Mouse (Mus musculus) testis, adult 10 weeks (tissue): ENCODE data around the gene Lamb2. TPM values are rescaled to one million over a fixed set of nuclear protein-coding genes. Genes with fewer than 3 reads are reported as not detected.

ENCODE experiments used
- polyA plus RNA-seq: library from polyadenylated mRNA; stranded (reverse); fragments of 350-450 nt; fragmentation: Illumina TruSeq; extraction: RNeasy Lipid Tissue Mini Kit (QIAGEN cat#74804); gene quantifications from one replicate; pipeline ENCODE4 v1.2.3, GENCODE M21; 2014; ENCODE audit warnings: low read depth, low replicate concordance

Gene Lamb2
- 2.0 TPM for polyA plus RNA-seq

DNA sequence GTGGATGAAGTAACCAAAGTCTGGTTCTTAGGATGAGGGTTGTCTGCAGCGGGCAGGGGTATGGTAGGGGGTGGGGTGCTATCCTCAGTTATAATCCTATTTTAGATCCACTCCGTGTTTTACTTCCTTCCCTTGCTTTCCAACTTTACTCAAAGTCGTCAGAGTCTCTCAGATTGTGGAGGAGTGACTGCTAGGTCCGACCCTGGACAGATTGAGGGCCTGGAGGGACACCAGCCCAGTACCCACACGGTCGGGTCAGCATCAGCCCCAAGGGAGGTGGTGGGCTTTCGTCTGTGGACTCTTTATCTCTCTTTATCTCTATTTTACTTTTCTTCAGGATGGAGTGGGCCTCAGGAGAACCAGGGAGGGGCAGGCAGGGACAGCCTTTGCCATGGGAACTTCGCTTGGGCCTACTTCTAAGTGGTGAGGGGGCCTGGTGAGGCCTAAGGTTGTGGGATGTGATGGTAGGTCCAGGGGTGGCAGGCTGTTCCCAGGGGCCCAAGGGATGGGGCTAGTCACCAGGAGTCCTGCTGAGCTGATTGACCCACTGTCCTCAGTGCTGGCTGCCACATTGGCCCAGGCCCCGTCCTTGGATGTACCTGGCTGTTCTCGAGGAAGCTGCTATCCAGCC is at the start of gene Lamb2:
TSS of gene Lamb2 (plus strand) at position 16 of the 631 bp plus-strand sequence.

GRCm38 (mm10) chr9:108436182-108436581 is 43.4 kb upstream of the Lamb2 start, which contains the start of gene BC048562:
Gene BC048562 (plus strand): TSS chr9:108436482.

GRCm38 (mm10) chr9:108460319-108461178 is 19.0 kb upstream of the Lamb2 start, which contains the start of gene Ccdc71:
Gene Ccdc71 (plus strand): TSS chr9:108460527.

DNA sequence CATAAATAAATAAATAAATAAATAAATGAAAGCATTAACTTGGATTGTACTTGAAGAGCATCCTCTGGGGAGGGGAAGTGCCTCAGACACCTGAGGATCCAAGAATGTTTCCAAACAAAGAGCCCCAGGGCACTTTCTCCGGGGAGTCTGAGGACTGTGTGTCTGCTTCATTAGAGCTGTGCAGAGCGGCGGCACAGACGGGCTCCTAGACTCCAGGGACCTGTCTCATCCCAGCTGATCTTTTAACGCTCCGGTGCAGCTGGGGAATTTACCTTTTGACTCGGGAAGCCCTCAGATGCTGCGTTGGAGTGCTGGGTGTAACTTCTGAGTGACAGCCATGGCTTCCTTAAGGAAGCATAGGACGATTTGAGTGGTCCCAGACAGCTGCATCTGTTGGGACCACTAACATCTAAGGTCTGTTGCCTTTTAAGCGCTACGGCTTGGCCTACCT is 18.3 kb upstream of the Lamb2 start, which contains the start of gene Klhdc8b:
TSS of gene Klhdc8b (minus strand) at position 401 of the 451 bp plus-strand sequence.

DNA sequence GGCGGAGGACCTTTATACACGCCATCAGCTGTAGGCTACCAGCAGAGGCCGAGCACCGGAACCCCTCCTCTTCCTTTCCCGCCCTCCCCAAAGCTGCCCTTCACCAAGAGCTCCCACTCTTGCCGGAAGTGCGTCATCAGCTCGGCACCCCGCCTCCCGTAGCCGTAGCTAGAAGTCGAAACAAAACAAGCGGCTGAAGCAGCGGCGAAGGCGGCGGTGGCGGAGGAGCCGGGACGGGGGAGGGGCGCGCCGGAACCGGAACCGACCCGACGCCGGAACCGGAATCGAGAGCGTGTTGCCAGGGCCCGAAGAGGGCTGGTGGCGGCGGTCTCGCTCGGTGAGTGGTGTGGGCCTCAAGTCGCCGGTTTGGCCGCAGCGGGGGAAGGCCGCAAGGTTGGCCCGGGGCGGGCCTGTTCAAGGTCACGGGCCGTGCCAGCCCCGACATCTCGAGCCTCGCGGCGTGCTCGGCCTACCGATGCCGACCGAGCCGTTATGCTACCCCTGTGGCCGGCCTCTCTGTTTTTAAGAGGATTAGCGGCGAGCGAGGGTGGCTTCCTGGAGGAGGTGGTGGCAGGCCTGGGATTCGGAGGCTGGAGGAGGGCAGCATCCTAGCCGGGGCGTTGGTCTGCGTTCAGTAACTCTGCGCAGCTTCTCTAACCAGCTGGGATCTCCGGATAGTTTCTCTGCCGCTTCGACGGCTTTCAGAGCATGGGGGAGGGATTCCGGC is 11.2 kb downstream of the Lamb2 start, which contains the start of gene Usp19:
TSS of gene Usp19 (plus strand) at position 44 of the 727 bp plus-strand sequence.

GRCm38 (mm10) chr9:108507619-108508434 is 28.3 kb downstream of the Lamb2 start, which contains the start of gene Qars:
Gene Qars (plus strand): TSS chr9:108507706.

DNA sequence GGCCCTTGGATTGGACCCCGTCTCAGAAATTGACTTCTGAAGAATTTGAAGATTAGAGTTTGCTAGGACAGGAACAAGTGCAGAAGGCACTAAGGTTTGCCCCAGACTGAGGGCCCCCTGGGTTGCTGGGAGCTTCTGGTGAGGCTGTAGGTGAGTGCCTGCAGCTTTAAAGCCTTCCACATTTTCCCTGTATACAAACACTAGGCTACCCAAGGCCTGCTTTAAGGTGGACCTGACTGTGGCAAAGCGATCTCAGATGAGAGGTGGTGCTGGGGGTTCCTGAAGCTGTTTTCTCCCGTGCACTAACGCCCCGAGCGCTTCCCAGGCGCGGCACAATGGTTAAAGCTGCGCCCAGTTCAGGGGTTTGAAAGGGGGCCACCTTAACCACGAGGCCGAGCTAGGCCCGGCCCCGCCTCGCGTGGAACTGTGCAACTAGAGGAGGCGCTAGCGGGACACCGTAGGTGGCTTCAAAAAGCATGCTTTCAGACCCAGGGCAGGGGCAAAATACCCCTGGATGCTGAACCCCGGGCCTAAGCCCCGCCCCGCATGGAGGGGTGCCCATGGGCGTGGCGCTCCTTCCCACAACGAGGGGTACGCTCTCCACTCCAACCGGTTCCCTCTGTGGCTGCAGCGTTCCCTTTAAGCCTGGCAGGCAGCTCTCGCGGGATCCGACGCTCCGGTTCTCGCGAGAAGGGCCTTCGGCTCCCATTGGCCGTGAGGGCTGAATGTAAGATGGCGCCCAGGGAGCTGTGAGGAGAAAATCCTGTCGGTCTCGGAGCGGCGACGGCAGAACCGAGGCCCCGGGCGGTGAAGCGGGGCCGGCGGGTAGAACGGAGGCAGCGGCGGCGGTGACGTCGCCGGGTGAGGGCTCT is 37.1 kb downstream of the Lamb2 start, which contains the start of gene Qrich1:
TSS of gene Qrich1 (plus strand) at position 427 of the 872 bp plus-strand sequence.

Other genes starting within 250 kb of the Lamb2 start
- 10.4 TPM for gene Dag1, start 215.8 kb upstream of the Lamb2 start, polyA plus RNA-seq
- gene Nicn1, start 189.3 kb upstream of the Lamb2 start, polyA plus RNA-seq = 24.1 TPM
- gene Amt, start 182.9 kb upstream of the Lamb2 start, polyA plus RNA-seq = 1.4 TPM
- gene Rhoa, start 173.6 kb upstream of the Lamb2 start, polyA plus RNA-seq = 114 TPM
- gene Tcta, start 173.6 kb upstream of the Lamb2 start, polyA plus RNA-seq = 17.0 TPM
- gene Gpx1, start 140.8 kb upstream of the Lamb2 start, polyA plus RNA-seq = 1.8 TPM
- gene Usp4, start 131.9 kb upstream of the Lamb2 start, polyA plus RNA-seq = 93.9 TPM
- gene 1700102P08Rik, start 86.9 kb upstream of the Lamb2 start, polyA plus RNA-seq = 278 TPM
- gene Ccdc36, start 51.3 kb upstream of the Lamb2 start, polyA plus RNA-seq = 8.6 TPM
- gene BC048562, start 43.3 kb upstream of the Lamb2 start, polyA plus RNA-seq = 10.4 TPM
- 3.0 TPM for gene Ccdc71, start 19.2 kb upstream of the Lamb2 start, polyA plus RNA-seq
- gene Klhdc8b, start 18.2 kb upstream of the Lamb2 start, polyA plus RNA-seq = 1.3 TPM
- 14.4 TPM for gene Usp19, start 10.9 kb downstream of the Lamb2 start, polyA plus RNA-seq
- gene Qars, start 28.0 kb downstream of the Lamb2 start, polyA plus RNA-seq = 74.8 TPM
- 151 TPM for gene Qrich1, start 37.1 kb downstream of the Lamb2 start, polyA plus RNA-seq
- 69.5 TPM for gene Impdh2, start 80.5 kb downstream of the Lamb2 start, polyA plus RNA-seq
- 28.8 TPM for gene Ndufaf3, start 87.7 kb downstream of the Lamb2 start, polyA plus RNA-seq
- gene Dalrd3, start 90.2 kb downstream of the Lamb2 start, polyA plus RNA-seq = 5.2 TPM
- gene Wdr6, start 99.0 kb downstream of the Lamb2 start, polyA plus RNA-seq = 0.83 TPM
- 0.14 TPM for gene P4htm, start 117.9 kb downstream of the Lamb2 start, polyA plus RNA-seq
- 266 TPM for gene Arih2, start 169.7 kb downstream of the Lamb2 start, polyA plus RNA-seq
- 32.2 TPM for gene Slc25a20, start 182.4 kb downstream of the Lamb2 start, polyA plus RNA-seq
- gene Prkar2a, start 209.6 kb downstream of the Lamb2 start, polyA plus RNA-seq = 714 TPM